Mouse (Mus musculus) MEL (cell line): ENCODE measurements around the gene Kxd1. TPM values are rescaled to one million over a fixed set of nuclear protein-coding genes. Genes with fewer than 3 reads are reported as not detected.

Experiments used
- DNase-seq: peaks from one replicate; pipeline ENCODE4 v3.0.0; 2011; ENCODE audit warnings: low read depth, low spot score
- H3K27ac ChIP-seq: 2 replicates; pipeline ENCODE4 v1.5.1; 2012; ENCODE audit warnings: low read depth, mild to moderate bottlenecking, control low read depth, low read length, moderate library complexity; ENCODE audit not compliant: control insufficient read depth
- H3K27me3 ChIP-seq, 2 experiments: fragments of 150-350 bp in 1 of 2; sonication (generic) in 1 of 2; 2 replicates each; pipeline ENCODE4 v1.6.1; 2012; ENCODE audit warnings: low read length in 2 of 2, mild to moderate bottlenecking in 2 of 2, improper control_type of control experiment in 1 of 2, moderate library complexity in 1 of 2; ENCODE audit not compliant: insufficient read depth in 2 of 2, control insufficient read depth in 1 of 2
- H3K36me3 ChIP-seq, 2 experiments: 2 replicates each; pipeline ENCODE4 v1.6.1; 2012 to 2014; ENCODE audit warnings: low read length in 2 of 2, improper control_type of control experiment in 1 of 2, inconsistent platforms in 1 of 2, mild to moderate bottlenecking in 1 of 2; ENCODE audit not compliant: insufficient read depth in 2 of 2, control insufficient read depth in 1 of 2
- H3K4me1 ChIP-seq, 2 experiments: fragments of 150-350 bp in 1 of 2; sonication (generic) in 1 of 2; 2 replicates each; pipeline ENCODE4 v1.6.1; 2012; ENCODE audit warnings: low read length in 2 of 2, improper control_type of control experiment in 1 of 2, mild to moderate bottlenecking in 1 of 2; ENCODE audit not compliant: insufficient read depth in 2 of 2, control insufficient read depth in 1 of 2
- H3K4me3 ChIP-seq, 2 experiments: fragments of 150-350 bp in 1 of 2; sonication (generic) in 1 of 2; 2 replicates each; pipeline ENCODE4 v1.5.1; 2012; ENCODE audit warnings: low read depth in 2 of 2, low read length in 2 of 2, mild to moderate bottlenecking in 2 of 2, moderate library complexity in 2 of 2, control low read depth in 1 of 2, improper control_type of control experiment in 1 of 2; ENCODE audit not compliant: control insufficient read depth in 1 of 2, insufficient read depth in 1 of 2
- H3K79me2 ChIP-seq: 2 replicates; pipeline ENCODE4 v1.6.1; 2012; ENCODE audit warnings: mild to moderate bottlenecking, low read length, moderate library complexity; ENCODE audit not compliant: control insufficient read depth, poor library complexity, insufficient read depth
- H3K9ac ChIP-seq: 2 replicates; pipeline ENCODE4 v1.6.1; 2012; ENCODE audit warnings: low read depth, mild to moderate bottlenecking, control low read depth, low read length, moderate library complexity; ENCODE audit not compliant: control insufficient read depth, poor library complexity, severe bottlenecking
- H3K9me3 ChIP-seq: fragments of 150-350 bp; sonication (generic); replicated peaks from 2 replicates; pipeline ENCODE4 v1.6.1; 2012; ENCODE audit warnings: mild to moderate bottlenecking, low read length, improper control_type of control experiment, moderate library complexity; ENCODE audit not compliant: insufficient read depth
- BHLHE40 ChIP-seq: IDR thresholded peaks from 2 replicates; pipeline ENCODE4 v1.6.1; 2012; ENCODE audit warnings: low read depth, mild to moderate bottlenecking, inconsistent platforms, low read length, improper control_type of control experiment, borderline replicate concordance
- CHD1 ChIP-seq: IDR thresholded peaks from 2 replicates; pipeline ENCODE4 v1.6.1; 2012; ENCODE audit warnings: low read depth, mild to moderate bottlenecking, inconsistent platforms, low read length, improper control_type of control experiment
- CHD2 ChIP-seq: IDR thresholded peaks from 2 replicates; pipeline ENCODE4 v1.6.1; 2011; ENCODE audit warnings: low read length, improper control_type of control experiment
- CTCF ChIP-seq, 3 experiments: IDR thresholded peaks in 2 of 3; conservative IDR thresholded peaks in 1 of 3; 2 replicates each; pipeline ENCODE4 v1.5.1; 2011 to 2012; ENCODE audit warnings: low read length in 3 of 3, low read depth in 2 of 3, mild to moderate bottlenecking in 2 of 3, improper control_type of control experiment in 1 of 3, inconsistent platforms in 1 of 3, mixed read lengths in 1 of 3, moderate library complexity in 1 of 3; ENCODE audit not compliant: control insufficient read depth in 1 of 3, insufficient read depth in 1 of 3, poor library complexity in 1 of 3, severe bottlenecking in 1 of 3
- E2F4 ChIP-seq: IDR thresholded peaks from 2 replicates; pipeline ENCODE4 v1.6.1; 2011; ENCODE audit warnings: low read depth, low read length, improper control_type of control experiment, borderline replicate concordance
- ETS1 ChIP-seq: IDR thresholded peaks from 2 replicates; pipeline ENCODE4 v1.6.1; 2012; ENCODE audit warnings: low read depth, mild to moderate bottlenecking, inconsistent platforms, low read length, improper control_type of control experiment, moderate library complexity
- GABPA ChIP-seq: IDR thresholded peaks from 2 replicates; pipeline ENCODE4 v1.6.1; 2012; ENCODE audit warnings: low read depth, mild to moderate bottlenecking, inconsistent platforms, low read length, improper control_type of control experiment, moderate library complexity
- GATA1 ChIP-seq: IDR thresholded peaks from 2 replicates; pipeline ENCODE4 v1.6.1; 2011; ENCODE audit warnings: low read depth, low read length, improper control_type of control experiment
- HCFC1 ChIP-seq: IDR thresholded peaks from 2 replicates; pipeline ENCODE4 v1.6.1; 2012; ENCODE audit warnings: low read depth, mild to moderate bottlenecking, inconsistent platforms, low read length, improper control_type of control experiment, moderate library complexity
- KAT2A ChIP-seq: conservative IDR thresholded peaks from 2 replicates; pipeline ENCODE4 v1.6.1; 2012; ENCODE audit warnings: low read depth, low read length, improper control_type of control experiment, inconsistent platforms
- MAFK ChIP-seq: IDR thresholded peaks from 2 replicates; pipeline ENCODE4 v1.6.1; 2011; ENCODE audit warnings: low read depth, mild to moderate bottlenecking, low read length, improper control_type of control experiment, borderline replicate concordance
- MAX ChIP-seq: IDR thresholded peaks from 2 replicates; pipeline ENCODE4 v1.6.1; 2011; ENCODE audit warnings: low read length, improper control_type of control experiment
- MEF2A ChIP-seq: IDR thresholded peaks from 2 replicates; pipeline ENCODE4 v1.6.1; 2014; ENCODE audit warnings: low read depth, mild to moderate bottlenecking, inconsistent platforms, low read length, improper control_type of control experiment; ENCODE audit not compliant: poor library complexity, insufficient replicate concordance, severe bottlenecking; ENCODE audit errors: extremely low read depth
- MYB ChIP-seq: IDR thresholded peaks from 2 replicates; pipeline ENCODE4 v1.6.1; 2011; ENCODE audit warnings: mild to moderate bottlenecking, low read depth, low read length, improper control_type of control experiment
- MYC ChIP-seq: IDR thresholded peaks from 2 replicates; pipeline ENCODE4 v1.6.1; 2011; ENCODE audit warnings: low read depth, mild to moderate bottlenecking, low read length, improper control_type of control experiment, moderate library complexity
- NRF1 ChIP-seq: IDR thresholded peaks from 2 replicates; pipeline ENCODE4 v1.6.1; 2014; ENCODE audit warnings: low read depth, mild to moderate bottlenecking, inconsistent platforms, low read length, improper control_type of control experiment, moderate library complexity; ENCODE audit not compliant: poor library complexity, insufficient read depth, severe bottlenecking
- POLR2A ChIP-seq, 2 experiments: IDR thresholded peaks; 2 replicates each; pipeline ENCODE4 v1.6.1; 2011 to 2012; ENCODE audit warnings: low read length in 2 of 2, mild to moderate bottlenecking in 2 of 2, control low read depth in 1 of 2, improper control_type of control experiment in 1 of 2, low read depth in 1 of 2, moderate library complexity in 1 of 2; ENCODE audit not compliant: control insufficient read depth in 1 of 2, insufficient read depth in 1 of 2, poor library complexity in 1 of 2
- POLR2AphosphoS2 ChIP-seq: IDR thresholded peaks from 2 replicates; pipeline ENCODE4 v1.6.1; 2011; ENCODE audit warnings: low read length, improper control_type of control experiment
- POLR2AphosphoS5 ChIP-seq: IDR thresholded peaks from 2 replicates; pipeline ENCODE4 v1.6.1; 2012; ENCODE audit warnings: low read depth, borderline replicate concordance, mild to moderate bottlenecking, inconsistent platforms, low read length, moderate library complexity, mixed read lengths
- RAD21 ChIP-seq: IDR thresholded peaks from 2 replicates; pipeline ENCODE4 v1.6.1; 2011; ENCODE audit warnings: mild to moderate bottlenecking, low read depth, low read length, improper control_type of control experiment
- SIN3A ChIP-seq: IDR thresholded peaks from 2 replicates; pipeline ENCODE4 v1.6.1; 2012; ENCODE audit warnings: low read length, improper control_type of control experiment, inconsistent platforms
- SMC3 ChIP-seq: IDR thresholded peaks from 2 replicates; pipeline ENCODE4 v1.6.1; 2011; ENCODE audit warnings: low read depth, low read length, improper control_type of control experiment
- TAL1 ChIP-seq: IDR thresholded peaks from 2 replicates; pipeline ENCODE4 v1.6.1; 2012; ENCODE audit warnings: mild to moderate bottlenecking, inconsistent platforms, low read length, moderate library complexity, mixed read lengths
- TBP ChIP-seq: IDR thresholded peaks from 2 replicates; pipeline ENCODE4 v1.8.0; 2011; ENCODE audit warnings: low read depth, low read length, improper control_type of control experiment
- TCF12 ChIP-seq: IDR thresholded peaks from 2 replicates; pipeline ENCODE4 v1.6.1; 2014; ENCODE audit warnings: low read depth, mild to moderate bottlenecking, inconsistent platforms, low read length, improper control_type of control experiment, moderate library complexity
- UBTF ChIP-seq: IDR thresholded peaks from 2 replicates; pipeline ENCODE4 v1.6.1; 2012; ENCODE audit warnings: low read depth, mild to moderate bottlenecking, inconsistent platforms, low read length, improper control_type of control experiment, moderate library complexity, borderline replicate concordance; ENCODE audit not compliant: insufficient read depth
- USF1 ChIP-seq: IDR thresholded peaks from 2 replicates; pipeline ENCODE4 v1.6.1; 2014; ENCODE audit warnings: low read depth, mild to moderate bottlenecking, inconsistent platforms, low read length, improper control_type of control experiment, moderate library complexity
- USF2 ChIP-seq, 2 experiments: IDR thresholded peaks; 2 replicates each; pipeline ENCODE4 v1.6.1; 2011 to 2012; ENCODE audit warnings: improper control_type of control experiment in 2 of 2, low read length in 2 of 2, borderline replicate concordance in 1 of 2, inconsistent platforms in 1 of 2, low read depth in 1 of 2, mild to moderate bottlenecking in 1 of 2; ENCODE audit not compliant: insufficient read depth in 1 of 2
- ZKSCAN1 ChIP-seq: IDR thresholded peaks from 2 replicates; pipeline ENCODE4 v1.6.1; 2012; ENCODE audit warnings: low read depth, mild to moderate bottlenecking, inconsistent platforms, low read length, improper control_type of control experiment, moderate library complexity
- ZNF384 ChIP-seq: IDR thresholded peaks from 2 replicates; pipeline ENCODE4 v1.6.1; 2012; ENCODE audit warnings: low read depth, mild to moderate bottlenecking, inconsistent platforms, low read length, improper control_type of control experiment
- polyA plus RNA-seq, 2 experiments: library from polyadenylated mRNA; stranded (reverse) in 1 of 2; unstranded in 1 of 2; fragments of >175 nt in 1 of 2; fragments of >200 nt in 1 of 2; gene quantifications; 2 replicates each; pipeline versions ENCODE4 v1.2.1 to v1.2.4; 2012; ENCODE audit warnings: low replicate concordance in 2 of 2, low read depth in 1 of 2; ENCODE audit not compliant: insufficient read length in 2 of 2, insufficient read depth in 1 of 2, missing spikeins in 1 of 2
- total RNA-seq: library from RNA; depleted of rRNA; stranded (reverse); fragments of 300-350 nt; gene quantifications from 2 replicates; pipeline ENCODE4 v1.2.3, GENCODE M21; 2012

The Kxd1 gene
- total and polyA plus RNA-seq, 3 experiments, result 54.4 to 77.4 TPM; not detected in 1

DNA sequence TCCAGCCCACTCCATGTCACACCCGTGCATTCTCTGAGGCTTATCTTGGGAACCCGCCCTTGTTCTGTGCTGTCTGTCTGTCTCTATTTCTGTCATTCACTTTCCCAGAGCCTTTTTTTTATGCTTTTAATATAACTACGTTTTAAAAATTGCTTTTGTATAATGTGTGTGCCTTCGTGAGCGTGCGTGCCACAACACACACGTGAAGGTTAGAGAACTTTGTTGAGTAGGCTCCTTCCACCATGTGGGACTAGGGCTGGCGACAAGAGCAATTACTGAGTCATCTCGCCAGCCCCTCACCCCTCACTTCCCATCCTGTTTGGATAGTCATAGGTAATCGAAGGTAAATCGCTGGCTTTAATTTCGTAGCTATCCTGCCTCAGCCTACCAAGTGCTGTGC is 25.2 kb downstream of the Kxd1 start (continued):
- TF ChIP-seq USF1 (no peak), CTCF (IDR thresholded peaks at IDR 0.05 in 2 of 3, conservative IDR thresholded peaks at IDR 0.05 in 1 of 3; ENCODE audit: control insufficient read depth in 1 of 3, insufficient read depth in 1 of 3, low read depth in 2 of 3, low read length in 3 of 3, poor library complexity in 1 of 3, severe bottlenecking in 1 of 3) (no peak)

GRCm38 (mm10) chr8:70501820-70502529 is 25.8 kb downstream of the Kxd1 start:
- Histone ChIP-seq H3K9ac (peak overlapping the region; percentile 88), H3K27ac (peak overlapping the region; percentile 82)

DNA sequence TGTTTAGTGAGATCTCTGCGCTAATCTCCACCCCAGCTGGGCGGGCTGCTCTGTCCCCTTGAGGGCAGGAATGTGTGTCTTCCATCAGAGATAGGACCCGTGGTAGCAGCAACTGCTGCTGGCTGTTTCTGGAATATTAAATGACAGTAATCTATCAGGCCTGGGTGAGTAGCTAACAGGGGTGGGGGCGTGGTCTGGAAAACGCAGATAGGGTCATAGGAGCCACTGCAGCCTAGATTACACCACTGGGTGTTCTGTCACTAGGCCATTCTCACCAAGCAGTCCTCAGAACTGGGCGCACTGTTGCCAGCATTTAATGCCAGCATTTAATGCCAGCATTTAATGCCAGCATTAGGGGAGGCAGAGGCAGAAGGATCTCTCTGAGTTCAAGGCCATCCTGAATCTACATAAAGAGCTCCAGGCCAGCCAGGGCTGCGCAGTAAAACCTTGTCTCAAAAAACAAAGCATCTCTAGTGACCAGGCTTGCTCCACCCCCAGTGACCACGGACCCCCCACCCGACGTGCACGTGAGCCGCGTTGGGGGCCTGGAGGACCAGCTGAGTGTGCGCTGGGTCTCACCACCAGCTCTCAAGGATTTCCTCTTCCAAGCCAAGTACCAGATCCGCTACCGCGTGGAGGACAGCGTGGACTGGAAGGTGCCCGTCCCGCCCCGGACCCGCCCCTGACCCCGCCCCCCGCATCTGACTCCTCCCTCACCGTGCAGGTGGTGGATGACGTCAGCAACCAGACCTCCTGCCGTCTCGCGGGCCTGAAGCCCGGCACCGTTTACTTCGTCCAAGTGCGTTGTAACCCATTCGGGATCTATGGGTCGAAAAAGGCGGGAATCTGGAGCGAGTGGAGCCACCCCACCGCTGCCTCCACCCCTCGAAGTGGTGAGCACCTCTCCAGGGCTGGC is 27.1 kb downstream of the Kxd1 start:
- Histone ChIP-seq H3K79me2 (peaks cover 9% of the 10 kb centered on the region), H3K36me3 (peaks cover 0 to 16% of the 10 kb centered on the region in 2 experiments; a peak in 2 of 4 replicates), H3K27me3 (no peaks in the 10 kb centered on the region; a peak in 1 of 4 replicates), H3K4me3 (peak overlapping the region; percentile 70 to 84), H3K9me3 (no peaks in the 10 kb centered on the region), H3K4me1 (peaks cover 3 to 31% of the 10 kb centered on the region in 2 experiments; a peak in 3 of 4 replicates), H3K27ac (peak overlapping the region; percentile 82), H3K9ac (peak overlapping the region; percentile 88)
- DNase-seq, result peak; percentile 81
- TF ChIP-seq ETS1 (0 out of 2 replicates have a peak, but pooled peaks have one; percentile 30), POLR2AphosphoS5 (no peak), HCFC1 (no peak), E2F4 (no peak), BHLHE40 (peak; percentile 75; the same call in 1 of the 2 replicates), KAT2A (no peak), MYB (no peak), UBTF (no peak), USF2 (IDR thresholded peaks at IDR 0.05; ENCODE audit: borderline replicate concordance in 1 of 2, insufficient read depth in 1 of 2, low read depth in 1 of 2, low read length in 2 of 2) (no peak), MEF2A (no peak), ZKSCAN1 (no peak), SMC3 (no peak)

More at GRCm38 (mm10) chr8:70501820-70502529, 25.8 kb downstream of the Kxd1 start:
- H3K4me3 ChIP-seq, result peak overlapping the region; percentile 54 to 84
- peaks cover 3 to 35% of the 10 kb centered on the region in 2 experiments; a peak in 3 of 4 replicates for H3K4me1 ChIP-seq
- peaks cover 16% of the 10 kb centered on the region for H3K79me2 ChIP-seq
- peaks cover 0 to 18% of the 10 kb centered on the region in 2 experiments; a peak in 2 of 4 replicates for H3K36me3 ChIP-seq
- H3K27me3 ChIP-seq, result no peaks in the 10 kb centered on the region
- H3K9me3 ChIP-seq, result no peaks in the 10 kb centered on the region
- DNase-seq, result peak; percentile 68
- TF ChIP-seq POLR2A (IDR thresholded peaks at IDR 0.05; ENCODE audit: control insufficient read depth in 1 of 2, insufficient read depth in 1 of 2, low read depth in 1 of 2, low read length in 2 of 2, poor library complexity in 1 of 2), result no peak
- no peak for TF ChIP-seq ZNF384
- TF ChIP-seq MEF2A, result no peak
- peak; percentile 45; the same call in 1 of the 2 replicates for TF ChIP-seq HCFC1
- TF ChIP-seq MAFK, result no peak
- no peak; the same call in 1 of the 2 replicates for TF ChIP-seq RAD21
- no peak for TF ChIP-seq USF1
- peak; percentile 40 for TF ChIP-seq MAX
- TF ChIP-seq POLR2AphosphoS2, result no peak
- TF ChIP-seq TCF12, result 0 out of 2 replicates have a peak, but pooled peaks have one; percentile 12
- peak; percentile 27; the same call in 1 of the 2 replicates for TF ChIP-seq SIN3A
- no peak for TF ChIP-seq CHD1
- TF ChIP-seq BHLHE40, result no peak; the same call in 1 of the 2 replicates
- no peak for TF ChIP-seq TAL1
- no peak; the same call in 1 of the 2 replicates for TF ChIP-seq KAT2A
- TF ChIP-seq GATA1, result no peak
- no peak for TF ChIP-seq GABPA
- no peak for TF ChIP-seq UBTF
- 0 out of 2 replicates have a peak, but pooled peaks have one; percentile 11 for TF ChIP-seq MYC
- TF ChIP-seq NRF1, result no peak
- TF ChIP-seq TBP, result 0 out of 2 replicates have a peak, but pooled peaks have one; percentile 15
- TF ChIP-seq MYB, result no peak
- peak; percentile 66 for TF ChIP-seq CHD2
